Mouse (Mus musculus): ENCODE measurements around the gene Smtnl1.

DNA sequence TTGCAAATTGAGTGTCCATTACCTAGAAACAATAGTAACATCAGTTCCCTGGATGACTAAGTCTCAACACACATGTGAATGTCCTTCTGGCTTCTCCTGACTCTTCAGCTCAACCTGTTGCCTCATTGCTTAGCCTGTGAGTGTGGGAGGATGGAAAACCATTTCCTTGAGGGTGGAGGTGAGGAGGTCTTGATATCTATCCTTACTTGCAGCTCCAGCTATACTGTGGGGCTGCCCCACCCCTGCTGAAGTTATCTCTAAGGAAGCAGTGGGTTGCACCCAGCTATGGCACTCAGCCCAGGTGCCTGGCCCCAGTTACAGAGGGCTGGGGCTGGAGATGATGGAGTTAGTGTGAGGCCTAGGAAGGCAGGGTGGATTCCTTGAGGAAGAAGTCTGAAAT, 19.5 kb upstream of the Smtnl1 start:
- TF ChIP-seq GATA1 (IDR thresholded peaks at IDR 0.05; ENCODE audit: low read length) (peak; percentile 83), TAL1 (IDR thresholded peaks at IDR 0.05; ENCODE audit: low read length) (peak; percentile 84)
